Mouse (Mus musculus) intestine, embryonic 16.5 days (tissue): ENCODE measurements at regions not wholly inside any gene's neighbourhood (a gene's known extent, or its start where the extent isn't known, plus 50 kb on each side); places are given as distances from the start of the nearest gene placed in this dataset.

Experiments used
- ATAC-seq: fragments of 200-750 bp; cut with Nextera tagmentation; 2 replicates; pipeline ENCODE4 v1.8.0; 2017; ENCODE audit warnings: moderate TSS enrichment, moderate library complexity
- H3K27ac ChIP-seq: fragments of 300-500 bp; sonication (generic); 2 replicates; pipeline ENCODE4 v1.5.1; 2014; ENCODE audit warnings: mild to moderate bottlenecking, low read length
- H3K27me3 ChIP-seq: fragments of 300-500 bp; sonication (generic); replicated peaks from 2 replicates; pipeline ENCODE4 v1.6.1; 2014; ENCODE audit warnings: low read length, control low read depth, mixed read lengths; ENCODE audit not compliant: control insufficient read depth, insufficient read depth
- H3K36me3 ChIP-seq: fragments of 300-500 bp; sonication (generic); 2 replicates; pipeline ENCODE4 v1.6.1; 2014; ENCODE audit warnings: low read length, control low read depth; ENCODE audit not compliant: control insufficient read depth, insufficient read depth
- H3K4me1 ChIP-seq: fragments of 300-500 bp; sonication (generic); 2 replicates; pipeline ENCODE4 v1.6.1; 2014; ENCODE audit warnings: low read length, control low read depth, mixed read lengths; ENCODE audit not compliant: control insufficient read depth, insufficient read depth
- H3K4me2 ChIP-seq: fragments of 300-500 bp; sonication (generic); 2 replicates; pipeline ENCODE4 v1.6.1; 2014; ENCODE audit warnings: low read depth, low read length, control low read depth
- H3K4me3 ChIP-seq: fragments of 300-500 bp; sonication (generic); 2 replicates; pipeline ENCODE4 v1.5.1; 2014; ENCODE audit warnings: mild to moderate bottlenecking, low read length
- H3K9ac ChIP-seq: fragments of 300-500 bp; sonication (generic); 2 replicates; pipeline ENCODE4 v1.6.1; 2014; ENCODE audit warnings: low read depth, low read length
- H3K9me3 ChIP-seq: fragments of 300-500 bp; sonication (generic); 2 replicates; pipeline ENCODE4 v1.6.1; 2016; ENCODE audit warnings: low read length, control low read depth; ENCODE audit not compliant: control insufficient read depth
- WGBS: fragments of 180-500 bp; shearing (Covaris S2); extraction: QIAGEN DNeasy Blood & Tissue Kit; methylation state at CpG from one replicate; pipeline ENCODE4 v1.1.7; 2014; 5-methylcytosine and 5-hydroxymethylcytosine counted together

DNA sequence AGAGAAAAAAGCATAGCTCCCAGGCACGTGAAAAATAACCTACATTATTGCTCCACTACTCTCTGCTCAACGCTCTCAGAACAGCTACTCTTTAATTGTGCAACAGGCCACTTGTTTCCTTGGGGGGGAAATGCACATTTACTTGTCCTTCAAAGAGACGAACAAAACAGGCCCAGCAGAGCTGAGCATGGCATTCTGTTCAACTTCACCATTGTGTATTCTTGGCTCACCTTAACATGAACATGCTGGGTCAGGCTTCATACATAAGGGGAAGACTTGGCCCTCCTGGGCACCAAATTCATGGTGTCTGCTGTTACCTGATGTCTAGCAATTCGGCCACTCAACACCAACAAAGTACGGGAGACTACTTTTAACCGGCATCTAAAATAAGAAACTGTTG is 618.3 kb downstream of the Ipo11 start:
- 87% methylated on average over 6 of the region's 6 CpGs for WGBS
- no peaks in the 10 kb centered on the region for H3K36me3 ChIP-seq

GRCm38 (mm10) chr13:106317300-106317699 is 619.5 kb downstream of the Ipo11 start:
- no peaks in the 10 kb centered on the region for H3K9me3 ChIP-seq
- H3K4me3 ChIP-seq: no peak overlapping the region
- ATAC-seq: no peak
- no peak overlapping the region for H3K27ac ChIP-seq
- no peak overlapping the region for H3K4me2 ChIP-seq
- no peaks in the 10 kb centered on the region for H3K4me1 ChIP-seq
- no peak overlapping the region for H3K9ac ChIP-seq
- no peaks in the 10 kb centered on the region for H3K27me3 ChIP-seq
- H3K36me3 ChIP-seq: no peaks in the 10 kb centered on the region
- WGBS: 84% methylated on average over 2 of the region's 2 CpGs

More for the DNA sequence above, 618.3 kb downstream of the Ipo11 start:
- no peak overlapping the region for H3K27ac ChIP-seq
- no peak overlapping the region for H3K4me2 ChIP-seq
- H3K4me1 ChIP-seq: no peaks in the 10 kb centered on the region
- no peaks in the 10 kb centered on the region for H3K27me3 ChIP-seq
- H3K9ac ChIP-seq: no peak overlapping the region
- H3K4me3 ChIP-seq: no peak overlapping the region
- no peak for ATAC-seq
- no peaks in the 10 kb centered on the region for H3K9me3 ChIP-seq

- Histone ChIP-seq H3K36me3 (no peaks in the 10 kb centered on the region), H3K27me3 (no peaks in the 10 kb centered on the region), H3K9me3 (no peaks in the 10 kb centered on the region), H3K4me1 (no peaks in the 10 kb centered on the region), H3K4me3 (no peak overlapping the region), H3K9ac (no peak overlapping the region), H3K4me2 (no peak overlapping the region), H3K27ac (no peak overlapping the region)
- WGBS: 36% methylated on average over 3 of the region's 3 CpGs
- ATAC-seq: no peak
Measured at GRCm38 (mm10) chr13:106281181-106281580, 655.6 kb downstream of the Ipo11 start.

DNA sequence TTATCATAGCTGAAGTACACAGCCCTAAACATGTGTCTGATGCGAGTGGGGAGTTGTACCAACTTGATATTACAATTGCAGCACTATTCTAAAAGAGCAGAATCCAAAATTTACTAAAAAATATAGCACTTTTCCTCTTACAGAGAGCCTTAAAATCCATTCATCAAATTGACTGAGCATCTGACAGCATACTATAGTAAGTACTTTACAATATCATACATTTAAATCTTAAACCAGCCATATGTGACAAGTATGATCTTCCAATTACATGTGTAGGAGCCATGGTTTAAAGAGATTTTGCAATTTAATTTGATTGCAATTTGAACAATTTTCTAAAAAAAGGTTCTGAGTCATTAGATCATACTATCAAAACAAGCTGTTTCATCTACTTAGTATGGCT is 676.9 kb downstream of the Ipo11 start:
- Histone ChIP-seq H3K9ac (no peak overlapping the region), H3K4me2 (no peak overlapping the region), H3K27ac (no peak overlapping the region), H3K36me3 (no peaks in the 10 kb centered on the region), H3K4me1 (no peaks in the 10 kb centered on the region), H3K27me3 (no peaks in the 10 kb centered on the region), H3K9me3 (no peaks in the 10 kb centered on the region), H3K4me3 (no peak overlapping the region)
- WGBS: 73% methylated on average over 1 of the region's 1 CpGs
- ATAC-seq: no peak
